Mouse (Mus musculus): ENCODE measurements around the gene Cacna2d3.

Gene Cacna2d3

GRCm38 (mm10) chr14:29392851-29393250 lies 328.8 kb downstream of the Cacna2d3 start:
- no peak for DNase-seq (ENCODE audit: low spot score in 2 of 2)

DNA sequence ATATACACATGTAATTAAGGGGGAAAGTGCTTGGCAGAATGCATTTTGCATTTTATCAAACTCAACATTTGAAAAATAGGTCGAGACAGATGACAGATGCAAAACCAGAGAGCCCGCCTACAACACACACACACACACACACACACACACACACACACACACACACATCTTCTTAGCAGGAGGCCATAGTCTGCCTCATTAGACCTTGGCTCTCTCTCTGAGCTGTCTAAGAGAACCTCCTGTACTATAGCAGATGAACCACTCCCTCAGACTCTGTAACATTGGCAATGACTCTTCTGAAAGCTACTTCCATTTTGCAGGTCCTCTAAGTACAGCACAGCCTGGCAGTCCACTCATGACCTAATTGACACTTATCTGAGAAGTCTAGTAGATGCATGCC lies 330.2 kb downstream of the Cacna2d3 start:
- no peak for DNase-seq (ENCODE audit: low spot score in 2 of 2)

DNA sequence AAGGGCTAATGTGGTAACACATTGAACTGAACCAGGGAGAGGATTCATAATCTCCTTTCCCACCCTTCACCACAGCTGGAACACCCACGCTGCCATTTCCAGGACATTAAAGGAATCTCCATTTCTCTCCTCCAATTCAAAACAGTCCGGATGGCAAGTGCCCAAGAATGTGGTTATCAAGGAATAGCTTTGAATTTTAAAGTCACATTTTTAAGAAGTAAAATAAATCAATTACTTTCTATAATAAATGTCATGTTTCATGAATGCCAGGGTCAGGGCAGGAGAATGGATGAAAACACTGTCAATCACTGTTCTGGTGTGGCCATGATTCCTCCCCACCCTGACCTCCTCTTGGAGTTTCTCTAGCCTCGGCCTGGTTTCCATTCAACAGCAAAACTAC lies 333.9 kb downstream of the Cacna2d3 start:
- DNase-seq (ENCODE audit: low spot score in 2 of 2) = no peak

DNA sequence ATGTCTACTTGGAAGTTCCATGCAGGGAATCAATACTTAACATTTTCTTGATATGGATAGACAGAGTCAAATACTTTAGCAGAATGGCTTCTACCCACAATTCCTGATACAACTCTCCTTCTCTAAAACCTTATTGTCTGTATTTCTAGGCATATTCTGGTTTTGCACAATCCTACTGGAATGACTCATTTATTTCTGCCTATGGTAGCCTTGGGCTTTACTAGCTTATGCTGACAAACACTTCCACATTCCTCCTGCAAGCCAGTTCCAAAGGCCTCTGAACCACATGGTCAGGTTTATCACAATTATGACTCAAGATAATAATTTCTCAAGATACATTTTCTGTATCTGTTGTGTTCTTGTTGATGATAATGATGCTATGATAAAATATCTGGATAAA lies 336.2 kb downstream of the Cacna2d3 start:
- DNase-seq (ENCODE audit: low spot score in 2 of 2) = no peak

DNA sequence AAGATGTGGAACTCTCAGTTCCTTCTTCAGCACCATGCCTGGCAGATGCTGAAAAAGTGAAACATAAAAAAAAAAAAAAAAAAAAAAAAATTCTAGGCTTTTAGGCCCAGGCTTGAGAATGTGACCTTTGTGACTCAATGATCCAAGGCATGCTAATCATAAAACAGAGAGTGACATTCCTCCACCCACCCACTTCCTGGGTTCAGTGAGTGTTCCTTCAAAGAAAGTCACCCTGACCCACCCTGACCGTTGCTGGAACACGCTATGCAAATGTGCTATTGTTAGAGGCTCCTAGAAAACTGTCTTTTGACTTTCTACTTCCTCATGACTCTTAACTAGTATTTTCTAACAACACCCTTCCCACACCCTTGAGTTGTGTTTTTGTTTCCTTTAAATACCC lies 338.9 kb downstream of the Cacna2d3 start:
- DNase-seq (ENCODE audit: low spot score in 2 of 2) = no peak

- DNase-seq (ENCODE audit: low spot score in 2 of 2) = no peak
Measured at GRCm38 (mm10) chr14:29366911-29367310, 354.8 kb downstream of the Cacna2d3 start.

DNA sequence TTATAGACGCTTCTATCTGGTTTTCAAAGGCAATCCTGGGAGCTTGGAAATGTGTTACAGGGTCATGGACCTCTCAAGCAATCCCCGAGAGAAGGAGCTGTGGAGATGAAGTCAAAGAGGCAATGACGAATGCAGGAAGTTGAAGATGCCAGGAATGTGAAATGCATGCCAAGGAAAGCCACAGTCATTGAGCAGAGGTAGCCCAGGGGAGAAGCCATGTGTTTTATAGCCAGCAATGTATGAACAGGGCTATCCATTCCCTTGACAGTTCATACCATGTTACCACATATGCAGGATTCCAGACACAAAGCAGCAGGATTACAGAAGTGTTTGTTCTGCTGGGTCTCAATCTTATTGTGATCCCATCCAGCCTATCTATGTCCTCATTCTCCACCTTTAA lies 359.2 kb downstream of the Cacna2d3 start:
- no peak for DNase-seq (ENCODE audit: low spot score in 2 of 2)

- DNase-seq (ENCODE audit: low spot score in 2 of 2) = no peak
Measured at GRCm38 (mm10) chr14:29350627-29351026, 371.0 kb downstream of the Cacna2d3 start.

- DNase-seq (ENCODE audit: low spot score in 2 of 2) = no peak
Measured at GRCm38 (mm10) chr14:29341581-29341980, 380.1 kb downstream of the Cacna2d3 start.

DNA sequence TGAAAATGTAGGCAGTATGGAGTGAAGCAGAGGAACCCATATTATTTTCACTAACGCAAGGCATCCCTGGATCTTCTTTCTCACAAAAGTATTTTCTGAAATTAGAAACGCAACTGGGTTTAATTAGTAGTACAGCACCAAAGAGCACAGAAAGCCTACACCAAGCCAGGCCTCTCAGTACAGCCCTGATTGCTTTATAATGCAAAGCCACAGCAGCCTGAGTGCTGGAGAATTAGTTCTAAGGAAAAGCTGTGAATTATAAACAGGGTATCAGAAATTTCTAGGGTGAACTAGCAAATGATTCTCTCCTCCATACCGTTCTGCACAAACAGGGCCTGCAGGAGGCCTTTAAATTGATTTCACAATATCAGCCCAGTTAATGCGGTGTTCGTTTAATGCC lies 380.9 kb downstream of the Cacna2d3 start:
- no peak for DNase-seq (ENCODE audit: low spot score in 2 of 2)

- no peak for DNase-seq (ENCODE audit: low spot score in 2 of 2)
Measured at GRCm38 (mm10) chr14:29334897-29335296, 386.8 kb downstream of the Cacna2d3 start.

DNA sequence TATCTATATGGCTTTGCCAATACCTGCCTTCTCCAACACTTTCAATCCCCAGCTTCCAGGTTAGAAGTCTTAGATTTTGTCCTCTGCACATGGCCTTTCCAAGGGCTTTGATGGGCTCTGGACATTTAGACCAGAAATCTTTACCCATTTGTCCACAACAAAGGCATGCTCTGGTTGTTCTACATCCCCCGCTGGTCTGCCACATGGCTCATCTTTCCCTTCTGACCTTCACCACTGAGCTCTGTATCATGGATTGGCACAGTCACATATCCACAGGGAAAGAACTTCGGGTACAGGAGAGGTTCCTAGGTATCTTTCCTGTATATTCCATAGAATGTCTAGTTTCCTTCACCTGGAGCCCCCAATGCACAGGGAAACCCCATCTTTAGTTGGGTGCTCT lies 387.4 kb downstream of the Cacna2d3 start:
- DNase-seq (ENCODE audit: low spot score in 2 of 2) = no peak

GRCm38 (mm10) chr14:29324430-29324782 lies 397.3 kb downstream of the Cacna2d3 start:
- no peak for DNase-seq (ENCODE audit: low spot score in 2 of 2)

- DNase-seq (ENCODE audit: low spot score in 2 of 2) = no peak
Measured at GRCm38 (mm10) chr14:29323718-29324429, 397.8 kb downstream of the Cacna2d3 start.

- DNase-seq (ENCODE audit: low spot score in 2 of 2) = no peak
Measured at GRCm38 (mm10) chr14:29313431-29313830, 408.2 kb downstream of the Cacna2d3 start.

DNA sequence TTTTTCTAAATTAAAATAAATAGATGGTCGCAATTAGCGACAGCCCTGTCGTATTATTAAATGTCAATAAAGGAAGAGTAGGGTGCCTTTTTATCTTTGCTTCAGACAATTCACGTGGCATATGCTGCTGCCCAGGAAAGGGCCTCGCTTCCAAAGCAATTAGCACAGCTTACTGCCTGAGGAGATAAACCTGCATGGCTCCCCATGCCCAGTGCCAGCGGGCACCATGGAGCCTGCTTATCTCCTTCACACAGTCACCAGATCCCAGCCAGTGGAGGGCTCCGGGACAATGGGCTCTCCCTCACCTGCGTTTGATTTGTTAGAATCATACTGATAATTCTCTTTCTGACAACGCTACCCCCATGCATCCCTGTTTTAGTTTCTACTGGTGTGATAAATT lies 416.0 kb downstream of the Cacna2d3 start:
- no peak for DNase-seq (ENCODE audit: low spot score in 2 of 2)

DNA sequence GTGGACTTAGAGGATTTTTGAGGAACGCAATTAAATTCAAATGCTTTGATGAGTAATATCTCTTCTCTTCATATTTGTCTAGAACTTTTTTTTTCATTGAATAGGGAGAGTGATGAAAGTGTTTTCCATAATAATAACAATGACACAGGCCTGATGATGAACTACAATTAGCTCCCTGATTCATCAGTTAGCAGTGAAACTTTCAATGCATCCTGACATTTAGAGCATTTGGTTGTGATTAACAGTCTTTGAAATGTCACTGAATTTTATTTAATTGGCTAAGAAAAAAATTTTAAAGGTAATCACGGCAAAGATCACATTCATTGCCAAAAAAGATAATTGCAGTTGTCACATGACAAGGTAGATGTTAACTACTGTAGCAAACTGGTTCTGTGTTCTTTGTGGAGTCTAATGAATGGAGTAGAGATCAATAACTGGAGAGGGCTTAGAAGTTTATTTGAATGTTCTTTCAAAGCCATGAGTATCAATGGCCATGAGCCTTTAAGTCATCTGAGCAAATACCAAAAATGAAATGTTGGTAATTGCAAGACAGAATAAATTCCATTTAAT lies 425.4 kb downstream of the Cacna2d3 start:
- no peak for DNase-seq (ENCODE audit: low spot score in 2 of 2)

- DNase-seq (ENCODE audit: low spot score in 2 of 2) = no peak
Measured at GRCm38 (mm10) chr14:29278901-29279300, 442.8 kb downstream of the Cacna2d3 start.

DNA sequence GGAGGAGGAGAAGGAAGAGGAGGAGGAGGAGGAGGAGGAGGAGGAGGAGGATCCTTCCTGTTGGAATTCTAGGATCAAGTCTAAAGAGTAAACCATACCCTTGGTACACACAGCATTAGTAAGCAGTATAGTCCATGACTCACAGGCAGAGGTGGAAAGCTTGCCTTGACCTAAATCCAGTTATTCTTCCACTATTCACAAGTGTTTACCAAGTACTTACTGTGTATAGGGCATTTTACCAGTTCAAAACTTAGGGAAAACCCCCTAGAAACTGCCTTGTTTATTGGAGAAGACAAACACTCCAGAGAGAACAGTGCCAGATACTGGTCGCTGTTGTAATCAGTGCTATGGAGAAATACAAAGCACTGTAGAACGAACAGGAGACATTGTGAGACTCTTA lies 443.3 kb downstream of the Cacna2d3 start:
- DNase-seq (ENCODE audit: low spot score in 2 of 2) = no peak

- DNase-seq (ENCODE audit: low spot score in 2 of 2) = no peak
Measured at GRCm38 (mm10) chr14:29277701-29278100, 444.0 kb downstream of the Cacna2d3 start.

DNA sequence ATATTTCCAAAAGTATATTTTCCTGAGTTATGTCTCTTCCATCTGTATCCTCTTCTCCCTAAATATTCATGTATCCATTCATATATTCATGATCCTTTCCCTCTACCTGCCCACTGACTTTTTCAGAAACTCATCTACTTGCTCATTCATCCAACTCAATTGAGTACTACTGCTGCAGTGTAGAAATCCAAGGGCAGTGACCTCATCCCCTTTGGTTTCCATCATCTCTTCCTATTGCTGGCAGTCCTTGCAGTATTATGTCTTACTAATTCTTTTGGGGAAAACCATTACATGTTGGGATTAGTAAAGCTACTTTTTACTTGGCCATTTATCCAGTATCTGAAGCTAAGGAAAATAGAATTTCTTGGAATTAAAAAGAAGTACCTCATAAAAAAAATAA lies 447.8 kb downstream of the Cacna2d3 start:
- DNase-seq (ENCODE audit: low spot score in 2 of 2) = no peak

DNA sequence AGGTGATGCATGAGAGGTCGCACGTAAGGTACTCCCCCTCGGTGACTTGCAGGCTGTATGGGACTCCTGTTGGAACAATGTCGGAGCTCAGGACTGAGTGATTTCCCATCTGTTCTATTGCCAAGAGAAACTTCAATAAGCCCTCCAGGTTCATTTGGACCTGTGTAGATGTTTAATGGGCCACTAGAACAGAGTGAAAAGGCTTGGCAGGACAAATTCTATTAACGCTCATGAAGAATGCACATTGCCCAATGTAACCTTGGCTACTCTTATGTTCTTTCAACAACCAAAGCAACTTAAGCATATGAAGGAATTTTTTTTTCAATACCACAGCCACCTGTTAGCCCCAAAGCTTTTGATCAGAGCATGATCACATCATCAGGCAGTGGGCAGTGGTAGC lies 451.1 kb downstream of the Cacna2d3 start:
- DNase-seq (ENCODE audit: low spot score in 2 of 2) = no peak

DNA sequence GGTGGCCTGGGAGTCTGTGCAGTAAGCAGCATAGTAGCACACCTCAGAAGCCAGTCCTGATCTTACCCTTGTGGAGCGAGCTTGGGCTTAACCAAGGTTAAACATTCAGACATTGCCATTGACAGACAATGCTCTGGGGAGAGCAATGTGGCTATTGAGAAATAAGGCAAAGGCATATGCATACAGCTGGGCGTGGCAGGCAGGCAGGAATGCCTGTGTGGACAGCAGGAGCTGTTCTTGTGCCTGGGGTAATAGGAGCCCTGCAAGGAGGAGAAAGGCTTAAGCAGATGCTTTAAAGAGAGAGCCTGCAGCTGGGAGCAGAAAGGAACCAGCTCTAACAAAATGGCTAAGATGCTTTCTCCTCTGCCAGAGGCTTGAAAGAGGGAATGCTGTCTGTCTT lies 451.8 kb downstream of the Cacna2d3 start:
- DNase-seq (ENCODE audit: low spot score in 2 of 2) = no peak

GRCm38 (mm10) chr14:29268609-29269008 lies 453.1 kb downstream of the Cacna2d3 start:
- no peak for DNase-seq (ENCODE audit: low spot score in 2 of 2)

Measured in frontal cortex, postnatal 10 days (tissue).